Mouse (Mus musculus): ENCODE measurements around the gene Pgp.

GRCm38 (mm10) chr17:24489265-24490030 lies 19.3 kb downstream of the Pgp start:
- TF ChIP-seq ZMIZ1 (IDR thresholded peaks at IDR 0.05; ENCODE audit: low read depth, low read length): no peak
- no peak for TF ChIP-seq MXI1 (IDR thresholded peaks at IDR 0.05; ENCODE audit: low read depth, low read length)

Measured in MEL (cell line).